Mouse (Mus musculus) olfactory bulb, adult 2 months (tissue): ENCODE measurements at regions not wholly inside any gene's neighbourhood (a gene's known extent, or its start where the extent isn't known, plus 50 kb on each side); places are given as distances from the start of the nearest gene placed in this dataset.

ENCODE experiments used
- CTCF ChIP-seq: fragments of 200-500 bp; IDR thresholded peaks from 2 replicates; pipeline ENCODE4 v1.5.1; 2012; ENCODE audit warnings: low read depth, mild to moderate bottlenecking, low read length, moderate library complexity; ENCODE audit not compliant: insufficient read depth
- POLR2A ChIP-seq: fragments of 200-500 bp; IDR thresholded peaks from 2 replicates; pipeline ENCODE4 v1.6.1; 2012; ENCODE audit warnings: mild to moderate bottlenecking, low read depth, low read length, moderate library complexity; ENCODE audit not compliant: insufficient read depth

DNA sequence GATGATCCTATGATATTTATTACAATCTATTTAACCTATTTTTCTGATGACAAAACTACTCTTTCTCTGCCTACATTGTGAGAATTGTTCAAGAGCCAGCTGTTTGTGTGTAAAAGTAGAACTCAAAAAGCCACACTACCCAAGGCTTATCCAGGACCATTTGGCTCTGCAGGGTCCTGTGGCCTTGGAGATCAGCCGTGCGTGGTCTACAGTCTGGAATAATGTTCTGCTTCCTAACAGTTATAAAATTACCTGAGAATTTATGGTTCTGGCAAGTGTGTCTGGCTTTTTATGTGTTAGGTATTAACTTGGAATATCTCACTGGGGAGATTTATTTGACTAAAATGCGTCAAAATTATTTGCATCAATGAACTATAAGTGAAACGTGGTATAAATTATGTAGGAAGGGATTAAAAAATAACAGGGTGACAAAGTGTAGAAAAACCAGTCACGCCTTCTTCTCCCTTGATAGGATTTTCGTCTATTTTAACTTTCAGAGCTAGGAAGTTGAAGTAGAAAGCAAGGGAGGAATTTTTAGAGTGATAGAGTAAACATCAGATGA lies 1789.0 kb upstream of the Gm7489 start:
- TF ChIP-seq POLR2A: no peak
- TF ChIP-seq CTCF: no peak
